Mouse (Mus musculus) kidney, adult 2 months (tissue): ENCODE results near the gene Tnfrsf23.

Experiments
- CTCF ChIP-seq: fragments of 200-500 bp; conservative IDR thresholded peaks from 2 replicates; pipeline ENCODE4 v1.5.1; 2011; ENCODE audit warnings: low read depth, mild to moderate bottlenecking, control low read depth, low read length, moderate library complexity, mixed read lengths; ENCODE audit not compliant: insufficient read depth, insufficient read length
- POLR2A ChIP-seq: fragments of 200-500 bp; IDR thresholded peaks from one replicate; pipeline ENCODE4 v1.6.1; 2011; ENCODE audit warnings: low read depth, low read length, control low read depth

DNA sequence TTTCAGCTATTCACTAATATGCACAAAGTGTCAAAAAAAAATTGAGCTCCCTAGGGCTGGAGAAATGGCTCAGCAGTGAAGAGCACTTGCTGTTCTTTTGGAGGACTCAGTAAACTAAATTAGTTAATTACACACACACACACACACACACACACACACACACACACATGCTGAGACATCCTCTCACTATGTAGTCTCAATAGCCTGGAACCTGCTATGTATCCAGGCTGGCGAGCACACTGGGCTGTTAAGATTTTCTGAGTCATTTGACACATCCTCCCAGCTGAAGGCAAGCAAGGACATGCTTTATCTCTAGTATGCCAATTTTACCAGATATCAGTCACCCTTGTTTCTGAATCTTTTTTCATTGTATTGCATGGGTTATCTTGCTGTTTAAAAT is 64.7 kb downstream of the Tnfrsf23 start:
- TF ChIP-seq POLR2A = no peak
- TF ChIP-seq CTCF = no peak
